Mouse (Mus musculus) C2C12 (cell line): ENCODE results near the gene Mki67.

ENCODE experiments used
- CTCF ChIP-seq: IDR thresholded peaks from one replicate; pipeline ENCODE4 v1.5.1; 2011; ENCODE audit not compliant: control insufficient read depth, insufficient read depth, insufficient read length
- MYOD1 ChIP-seq: IDR thresholded peaks from one replicate; pipeline ENCODE4 v1.6.1; 2011; ENCODE audit warnings: low read depth; ENCODE audit not compliant: control insufficient read depth, insufficient read length
- USF1 ChIP-seq: IDR thresholded peaks from one replicate; pipeline ENCODE4 v1.6.1; 2011; ENCODE audit warnings: low read depth, mild to moderate bottlenecking, control low read depth, moderate library complexity

DNA sequence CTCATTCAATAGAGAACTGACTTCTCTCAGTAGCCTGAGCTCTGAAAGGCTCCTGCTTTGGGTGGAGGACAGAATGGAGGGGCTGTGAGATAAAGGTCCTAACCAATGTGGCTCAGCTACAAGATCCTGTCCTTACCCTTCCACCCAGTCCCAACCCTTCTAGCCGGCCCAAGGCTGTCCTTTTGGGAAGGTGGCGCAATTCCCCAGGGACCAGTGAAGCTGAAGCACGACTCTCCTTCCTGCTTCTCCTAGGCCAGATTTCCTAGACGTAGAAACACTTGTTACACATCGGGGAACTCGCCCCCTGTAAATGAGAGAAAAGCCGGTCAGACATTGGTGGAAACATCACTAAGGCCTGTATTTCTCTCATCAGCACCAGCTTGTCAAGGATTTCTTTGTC, 52.0 kb downstream of the Mki67 start:
- TF ChIP-seq CTCF (no peak), MYOD1 (no peak), USF1 (no peak)
